Mouse (Mus musculus) kidney, adult 2 months (tissue): ENCODE measurements around the gene Tmem191c.

ENCODE experiments used
- CTCF ChIP-seq: fragments of 200-500 bp; conservative IDR thresholded peaks from 2 replicates; pipeline ENCODE4 v1.5.1; 2011; ENCODE audit warnings: low read depth, mild to moderate bottlenecking, control low read depth, low read length, moderate library complexity, mixed read lengths; ENCODE audit not compliant: insufficient read depth, insufficient read length
- POLR2A ChIP-seq: fragments of 200-500 bp; IDR thresholded peaks from one replicate; pipeline ENCODE4 v1.6.1; 2011; ENCODE audit warnings: low read depth, low read length, control low read depth

DNA sequence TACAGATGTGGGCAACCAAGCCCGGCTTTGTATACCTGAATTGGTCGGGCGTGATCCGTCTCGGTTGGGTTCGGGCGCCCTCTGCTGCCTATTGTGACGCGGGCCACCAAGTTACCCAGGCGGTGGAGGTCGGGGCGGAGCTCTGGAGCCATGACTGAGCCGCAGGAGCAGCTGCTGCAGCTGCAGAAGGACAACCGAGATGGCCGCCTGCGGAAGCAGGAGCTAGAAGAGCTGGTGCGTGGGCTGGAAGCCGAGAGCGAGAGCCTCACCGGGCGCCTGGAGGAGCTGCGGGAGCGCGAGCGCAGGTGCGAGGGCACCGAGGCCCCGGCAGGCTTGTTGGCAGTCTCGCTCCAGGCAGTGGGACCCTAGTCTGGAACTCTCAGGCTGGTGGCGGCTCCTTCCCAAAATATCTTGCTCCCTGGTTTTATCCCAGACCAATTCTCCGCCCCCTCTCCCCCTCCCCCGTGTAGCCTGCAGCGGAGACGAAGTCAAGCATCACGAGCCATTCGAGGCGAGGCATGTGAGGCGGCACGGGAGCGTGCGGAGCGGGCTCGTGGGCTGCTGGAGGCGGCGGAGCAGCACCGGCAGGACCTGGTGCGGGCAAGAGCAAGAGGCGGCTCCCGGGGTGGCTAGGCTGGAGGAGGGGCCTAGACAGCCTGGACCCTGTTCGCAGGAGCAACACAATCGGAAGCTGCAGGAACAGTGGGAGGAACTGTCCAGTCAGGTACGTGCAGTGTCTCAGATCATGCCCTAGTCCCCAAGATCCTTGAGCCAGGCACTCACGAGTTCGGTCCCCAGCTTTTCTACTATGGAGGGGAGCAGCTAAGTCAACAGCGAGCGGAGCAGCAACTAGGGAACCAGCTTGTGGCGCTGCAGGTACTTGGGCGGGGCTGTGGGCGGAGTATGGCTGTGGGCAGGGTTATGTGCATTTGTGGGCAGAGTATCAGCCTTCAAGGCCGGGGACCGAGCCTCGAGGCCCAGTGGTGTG is 581 bp downstream of the Tmem191c start:
- TF ChIP-seq POLR2A (no peak), CTCF (peak; percentile 91)
